Mouse (Mus musculus) intestine, embryonic 16.5 days (tissue): ENCODE data around the gene Ncstn. TPM values are rescaled to one million over a fixed set of nuclear protein-coding genes. Genes with fewer than 3 reads are reported as not detected.

ENCODE experiments used
- polyA plus RNA-seq: library from polyadenylated mRNA; unstranded; fragments of >200 nt; fragmentation: Nextera tagmentation; extraction: Ambion mirVana; gene quantifications from 2 replicates; pipeline ENCODE4 v1.2.1, GENCODE M21; 2015

The Ncstn gene
- polyA plus RNA-seq, 1 experiment from 2014 or later = 159 TPM

Other genes with a start within 250 kb of the Ncstn start
- 1.1 and 1.8 TPM in 2 replicates for gene Cd84, start 243.1 kb downstream of the Ncstn start, polyA plus RNA-seq
- not detected in 2 replicates for gene Gm10521, start 187.1 kb downstream of the Ncstn start, polyA plus RNA-seq
- gene Slamf6, start 165.3 kb downstream of the Ncstn start, polyA plus RNA-seq = 0.61 and 0.62 TPM in 2 replicates
- 6.1 and 6.8 TPM in 2 replicates for gene Vangl2, start 54.4 kb downstream of the Ncstn start, polyA plus RNA-seq
- 0.09 TPM in 1 of 2 replicates, not detected in the other for gene Nhlh1, start 25.2 kb downstream of the Ncstn start, polyA plus RNA-seq
- gene Copa, start 266 bp downstream of the Ncstn start, polyA plus RNA-seq = 204 and 218 TPM in 2 replicates
- gene Pex19, start 44.0 kb upstream of the Ncstn start, polyA plus RNA-seq = 161 TPM in 2 replicates
- 93.2 and 102 TPM in 2 replicates for gene Dcaf8, start 65.3 kb upstream of the Ncstn start, polyA plus RNA-seq
- gene Pea15a, start 124.0 kb upstream of the Ncstn start, polyA plus RNA-seq = 80.2 and 81.3 TPM in 2 replicates
- 24.1 and 24.6 TPM in 2 replicates for gene Casq1, start 137.1 kb upstream of the Ncstn start, polyA plus RNA-seq
- gene Atp1a4, start 175.6 kb upstream of the Ncstn start, polyA plus RNA-seq = not detected in 2 replicates
- 43.1 and 45.2 TPM in 2 replicates for gene Igsf8, start 178.8 kb upstream of the Ncstn start, polyA plus RNA-seq
- gene Atp1a2, start 215.3 kb upstream of the Ncstn start, polyA plus RNA-seq = 3.1 and 3.2 TPM in 2 replicates
- not detected in 2 replicates for gene Kcnj9, start 246.5 kb upstream of the Ncstn start, polyA plus RNA-seq